Mouse (Mus musculus) midbrain, embryonic 16.5 days (tissue): ENCODE results near the gene Hps6. TPM values are rescaled to one million over a fixed set of nuclear protein-coding genes. Genes with fewer than 3 reads are reported as not detected.

Source experiments
- ATAC-seq: fragments of 200-750 bp; cut with Nextera tagmentation; 2 replicates; pipeline ENCODE4 v1.8.0; 2017; ENCODE audit warnings: moderate TSS enrichment
- H3K27ac ChIP-seq: fragments of 300-500 bp; sonication (generic); 2 replicates; pipeline ENCODE4 v1.5.1; 2014; ENCODE audit warnings: mild to moderate bottlenecking, low read length, mixed read lengths
- H3K27me3 ChIP-seq: fragments of 300-500 bp; sonication (generic); 2 replicates; pipeline ENCODE4 v1.6.1; 2014; ENCODE audit warnings: low read depth, low read length, mixed read lengths; ENCODE audit not compliant: control insufficient read depth, insufficient read depth
- H3K36me3 ChIP-seq: fragments of 300-500 bp; sonication (generic); 2 replicates; pipeline ENCODE4 v1.6.1; 2014; ENCODE audit warnings: mild to moderate bottlenecking, low read length, moderate library complexity, mixed read lengths; ENCODE audit not compliant: control insufficient read depth, insufficient read depth
- H3K4me1 ChIP-seq: fragments of 300-500 bp; sonication (generic); 2 replicates; pipeline ENCODE4 v1.6.1; 2014; ENCODE audit warnings: mild to moderate bottlenecking, low read length, mixed read lengths; ENCODE audit not compliant: control insufficient read depth, insufficient read depth
- H3K4me2 ChIP-seq: fragments of 300-500 bp; sonication (generic); 2 replicates; pipeline ENCODE4 v1.6.1; 2014; ENCODE audit warnings: mild to moderate bottlenecking, low read length, mixed read lengths
- H3K4me3 ChIP-seq: fragments of 300-500 bp; sonication (generic); 2 replicates; pipeline ENCODE4 v1.5.1; 2014; ENCODE audit warnings: low read depth, mild to moderate bottlenecking, low read length, moderate library complexity, mixed read lengths
- H3K9ac ChIP-seq: fragments of 300-500 bp; sonication (generic); 2 replicates; pipeline ENCODE4 v1.6.1; 2014; ENCODE audit warnings: low read depth, low read length, mixed read lengths
- H3K9me3 ChIP-seq: fragments of 300-500 bp; sonication (generic); replicated peaks from 2 replicates; pipeline ENCODE4 v1.6.1; 2014; ENCODE audit warnings: mild to moderate bottlenecking, low read length, mixed read lengths; ENCODE audit not compliant: control insufficient read depth, poor library complexity, severe bottlenecking
- WGBS: fragments of 180-500 bp; shearing (Covaris S2); extraction: QIAGEN DNeasy Blood & Tissue Kit; methylation state at CpG from one replicate; pipeline ENCODE4 v1.1.7; 2014; 5-methylcytosine and 5-hydroxymethylcytosine counted together
- polyA plus RNA-seq: library from polyadenylated mRNA; unstranded; fragments of >200 nt; fragmentation: Nextera tagmentation; extraction: Ambion mirVana; gene quantifications from 2 replicates; pipeline ENCODE4 v1.2.1, GENCODE M21; 2015

Gene Hps6
- polyA plus RNA-seq, 1 experiment from 2014 or later, result 5.7 TPM

GRCm38 (mm10) chr19:46047426-46047825 is 44.1 kb downstream of the Hps6 start:
- H3K36me3 ChIP-seq, result no peaks in the 10 kb centered on the region
- 65% methylated on average over 2 of the region's 2 CpGs for WGBS
- H3K9ac ChIP-seq, result no peak overlapping the region
- H3K4me3 ChIP-seq, result no peak overlapping the region
- no peaks in the 10 kb centered on the region for H3K9me3 ChIP-seq
- ATAC-seq, result no peak
- no peak overlapping the region for H3K4me2 ChIP-seq
- no peak overlapping the region for H3K27ac ChIP-seq
- H3K4me1 ChIP-seq, result peaks cover 29% of the 10 kb centered on the region
- H3K27me3 ChIP-seq, result no peaks in the 10 kb centered on the region

DNA sequence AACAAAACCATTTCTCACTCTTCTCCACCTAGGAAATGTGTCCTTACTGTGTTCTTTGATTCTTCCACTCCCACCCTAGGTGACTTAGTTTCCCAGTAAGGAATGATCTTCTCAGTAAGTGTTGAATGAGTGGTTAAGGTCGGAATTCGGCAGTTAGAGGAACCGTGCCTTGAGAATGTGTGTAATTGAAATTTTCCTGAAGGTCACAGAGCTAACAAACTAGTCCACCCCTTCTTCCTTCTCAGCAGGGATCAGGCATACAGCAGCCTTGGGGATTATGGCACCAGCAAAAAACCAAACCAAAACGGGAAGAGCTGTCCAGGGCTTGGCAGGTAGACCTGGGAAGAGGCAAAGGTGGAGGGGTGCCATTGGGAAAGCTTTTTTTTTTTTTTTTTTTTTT is 45.8 kb downstream of the Hps6 start:
- H3K27ac ChIP-seq, result no peak overlapping the region
- 64% methylated on average over 4 of the region's 4 CpGs for WGBS
- no peaks in the 10 kb centered on the region for H3K36me3 ChIP-seq
- no peak overlapping the region for H3K4me2 ChIP-seq
- ATAC-seq, result no peak
- no peaks in the 10 kb centered on the region for H3K9me3 ChIP-seq
- peaks cover 12% of the 10 kb centered on the region for H3K4me1 ChIP-seq
- no peak overlapping the region for H3K9ac ChIP-seq
- no peak overlapping the region for H3K4me3 ChIP-seq
- H3K27me3 ChIP-seq, result no peaks in the 10 kb centered on the region

DNA sequence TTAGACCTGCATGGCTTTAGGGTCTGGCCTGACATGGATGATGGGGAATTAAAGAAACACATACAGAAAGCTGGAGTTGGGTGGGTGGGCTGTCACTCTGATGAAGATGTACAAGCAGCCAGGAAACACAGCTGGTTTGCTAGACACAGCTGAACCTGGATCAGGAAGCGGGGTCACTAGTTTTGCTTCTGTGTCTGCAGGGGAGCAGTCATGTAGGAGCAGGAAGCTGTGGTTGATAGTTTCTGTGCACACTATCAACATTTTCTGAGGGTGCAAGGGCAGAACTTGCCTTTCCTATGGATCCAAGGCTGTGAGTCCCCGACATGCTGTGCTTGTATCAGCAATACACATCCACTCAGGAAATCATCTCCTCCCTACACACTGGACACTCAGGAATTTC is 47.2 kb downstream of the Hps6 start:
- Histone ChIP-seq H3K4me1 (peaks cover 11% of the 10 kb centered on the region), H3K9ac (no peak overlapping the region), H3K4me2 (no peak overlapping the region), H3K9me3 (no peaks in the 10 kb centered on the region), H3K27ac (no peak overlapping the region), H3K36me3 (no peaks in the 10 kb centered on the region), H3K27me3 (no peaks in the 10 kb centered on the region), H3K4me3 (no peak overlapping the region)
- 90% methylated on average over 2 of the region's 2 CpGs for WGBS
- ATAC-seq, result no peak

Other genes with a start within 250 kb of the Hps6 start
- 76.5 and 84.0 TPM in 2 replicates for gene Mgea5, start 219.7 kb upstream of the Hps6 start, polyA plus RNA-seq
- 8.2 and 10.0 TPM in 2 replicates for gene Kcnip2, start 187.4 kb upstream of the Hps6 start, polyA plus RNA-seq
- gene Armh3, start 5.0 kb upstream of the Hps6 start, polyA plus RNA-seq, result 23.4 and 25.6 TPM in 2 replicates
- gene Pprc1, start 41.4 kb downstream of the Hps6 start, polyA plus RNA-seq, result 19.9 and 20.0 TPM in 2 replicates
- 88.1 and 107 TPM in 2 replicates for gene Ldb1, start 41.7 kb downstream of the Hps6 start, polyA plus RNA-seq
- gene Nolc1, start 72.4 kb downstream of the Hps6 start, polyA plus RNA-seq, result 64.4 and 65.7 TPM in 2 replicates
- 0.15 and 0.17 TPM in 2 replicates for gene Elovl3, start 128.4 kb downstream of the Hps6 start, polyA plus RNA-seq
- gene Pitx3, start 144.8 kb downstream of the Hps6 start, polyA plus RNA-seq, result 1.6 and 2.0 TPM in 2 replicates
- gene Gbf1, start 149.0 kb downstream of the Hps6 start, polyA plus RNA-seq, result 62.8 and 66.9 TPM in 2 replicates